Comparison of ENCODE assay signal across 9 mouse cellular contexts in the genomic region with DNA sequence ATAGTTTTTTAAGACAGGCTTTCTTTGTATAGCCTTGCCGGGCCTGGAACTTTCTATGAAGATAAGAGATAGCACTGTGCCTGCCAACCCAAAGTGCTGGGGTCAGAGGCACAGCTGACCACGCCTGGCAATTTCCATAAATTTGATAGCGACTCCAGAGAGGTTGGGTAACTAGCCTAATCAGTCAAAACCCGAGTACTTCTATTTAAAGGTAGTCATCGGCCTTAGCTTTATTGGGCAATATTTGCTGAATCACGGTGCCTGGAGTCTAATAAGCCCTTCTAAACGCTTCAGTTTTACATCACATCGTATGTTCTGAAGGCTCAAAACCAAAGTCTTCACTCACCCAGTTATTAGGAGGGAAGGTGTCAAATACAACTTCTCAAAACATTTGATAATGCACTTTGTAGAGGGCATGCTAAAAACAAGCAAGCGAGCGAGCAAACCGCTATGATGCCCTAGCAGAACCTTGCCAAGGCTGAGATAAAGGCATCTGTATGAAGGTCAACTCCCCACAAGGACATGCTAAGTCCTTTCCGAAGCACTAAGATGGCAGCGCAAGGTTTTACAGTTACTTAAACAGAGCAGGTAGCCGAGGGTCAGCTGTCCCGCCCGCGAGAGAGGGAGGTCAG. TPM values are rescaled to one million over a fixed set of nuclear protein-coding genes. Genes with fewer than 3 reads are reported as not detected.
DNase-seq lines count a peak whose midpoint lies in the region; ATAC-seq and TF ChIP-seq lines count a peak whose summit lies in the region.
"Had no signal": no experiment of that assay in that cellular context is flagged by ENCODE, and none has a peak within 500 bp of the region (broad histone marks: within the 10 kb centered on the region; RNA-seq: fewer than 3 reads in every experiment).

No protein-coding gene starts in this region.

- 3% methylated on average over 17 of the region's 17 CpGs for WGBS in embryonic facial prominence, embryonic 15.5 days

- H3K9me3 ChIP-seq in G1E (replicated peaks), result peaks cover 32% of the 10 kb centered on the region
- peaks cover 7% of the 10 kb centered on the region; the same call in 1 of the 2 replicates for H3K9me3 ChIP-seq in embryonic facial prominence, embryonic 15.5 days (replicated peaks)

- H3K36me3 ChIP-seq in G1E (replicated peaks), result peaks cover 50% of the 10 kb centered on the region
- peaks cover 4% of the 10 kb centered on the region; the same call in 1 of the 2 replicates for H3K36me3 ChIP-seq in embryonic facial prominence, embryonic 15.5 days

- peak overlapping the region; percentile 100 for H3K27ac ChIP-seq in embryonic facial prominence, embryonic 15.5 days (replicated peaks)

- TF ChIP-seq CTCF in G1E (IDR thresholded peaks at IDR 0.05; ENCODE audit: low read depth, low read length), result no peak

- DNase-seq in 416B (ENCODE audit: low read depth), result peak; percentile 94
- DNase-seq in G1E (ENCODE audit: low spot score), result peak; percentile 60
- DNase-seq in heart, postnatal 25 days (ENCODE audit: low spot score), result peak; percentile 29
- DNase-seq in liver, result peak; percentile 85
- DNase-seq in left cerebral cortex, adult 8-10 months (ENCODE audit: low spot score in 2 of 2), result no peak
- no peak for DNase-seq in B cell, adult 2 months

- peak overlapping the region; percentile 86 for H3K4me3 ChIP-seq in G1E (ENCODE audit: low read depth, low read length)
- H3K4me3 ChIP-seq in embryonic facial prominence, embryonic 15.5 days (replicated peaks), result peak overlapping the region; percentile 83

- H3K9ac ChIP-seq in embryonic facial prominence, embryonic 15.5 days, result peak overlapping the region; percentile 98

- ATAC-seq in G1E (ENCODE audit: extremely low read depth, insufficient number of reproducible peaks, low FRiP score, poor library complexity, severe bottlenecking), result peak; percentile 52
- peak; percentile 41; the same call in 1 of the 2 replicates for ATAC-seq in embryonic facial prominence, embryonic 15.5 days (ENCODE audit: insufficient number of reproducible peaks, low FRiP score, low TSS enrichment, low read depth)
- ATAC-seq in monocyte, adult 5-6 weeks (replicated peaks; ENCODE audit: insufficient number of reproducible peaks, low FRiP score, low TSS enrichment, poor library complexity, severe bottlenecking), result 0 out of 2 replicates have a peak, but pooled peaks have one; percentile 15

- H3K4me1 ChIP-seq in G1E (ENCODE audit: insufficient read depth, low read depth, low read length), result peaks cover 39% of the 10 kb centered on the region
- peaks cover 17% of the 10 kb centered on the region for H3K4me1 ChIP-seq in embryonic facial prominence, embryonic 15.5 days

- intact Hi-C loops in heart, postnatal 25 days (cut with DNase I), result loop anchor here (5.0 kb wide), 1 partner anchor 190 kb away; a partner anchor contains a TSS

- peak overlapping the region; percentile 66 for H3K4me2 ChIP-seq in embryonic facial prominence, embryonic 15.5 days (replicated peaks)

- H3K27me3 ChIP-seq in G1E (ENCODE audit: insufficient read depth, low read length), result no peaks in the 10 kb centered on the region
- H3K27me3 ChIP-seq in embryonic facial prominence, embryonic 15.5 days, result no peaks in the 10 kb centered on the region

RNA-seq across cellular contexts. Expression of a gene that starts 0.5 kb away (rescaled TPM):
- total RNA-seq in G1E (2014; fragmentation: Nextera tagmentation), result 72.0 and 75.1 TPM in 2 replicates
- total RNA-seq in G1E (2017), result 49.7 and 68.8 TPM in 2 replicates
- 44.9 and 60.0 TPM in 2 replicates for polyA plus RNA-seq in G1E (2012)
- 43.9 and 46.2 TPM in 2 replicates for polyA plus RNA-seq in embryonic facial prominence, embryonic 15.5 days (2015; fragmentation: Nextera tagmentation; extraction: Ambion mirVana)
- total RNA-seq in heart, postnatal 25 days (2021), result 10 to 100 TPM; 46.0 to 51.8 TPM
- total RNA-seq in monocyte, adult 5-6 weeks (2017), result 49.1 to 81.7 TPM (median 57.2 TPM) in 3 replicates
- 10 to 100 TPM; 20.6 to 27.1 (median 26.2) TPM for total RNA-seq in left cerebral cortex, adult 8-10 months (2022)

RNA-seq across cellular contexts. Expression of a gene that starts 53.5 kb away (rescaled TPM):
- total RNA-seq in G1E (2014; fragmentation: Nextera tagmentation) (not detected in 2 replicates), G1E (2017) (0.12 TPM in 1 of 2 replicates, not detected in the other)
- not detected in 2 replicates for polyA plus RNA-seq in G1E (2012)
- polyA plus RNA-seq in embryonic facial prominence, embryonic 15.5 days (2015; fragmentation: Nextera tagmentation; extraction: Ambion mirVana), result 0.12 TPM in 1 of 2 replicates, not detected in the other
- not detected for total RNA-seq in heart, postnatal 25 days (2021)
- total RNA-seq in monocyte, adult 5-6 weeks (2017), result not detected in 3 replicates
- not detected for total RNA-seq in left cerebral cortex, adult 8-10 months (2022)
- total RNA-seq: layer of hippocampus, adult 8-10 months had no signal

Comparison
In these comparisons a context has a peak if more than half of its experiments do, and no peak if none do; other contexts are left out.
1. DNase-seq: peak in 416B (single experiment), G1E (single experiment), heart, postnatal 25 days (single experiment) and liver (single experiment); none in left cerebral cortex, adult 8-10 months (0 of 2) and B cell, adult 2 months (0 of 2).
2. Peak in every context shown above with its lines, with median percentiles within 50 percentile points of each other: ATAC-seq.